Mouse (Mus musculus) small intestine, adult 2 months (tissue): ENCODE data around the gene Sf3b4.

Experiments used
- CTCF ChIP-seq: fragments of 200-500 bp; IDR thresholded peaks from 2 replicates; pipeline ENCODE4 v1.5.1; 2012; ENCODE audit warnings: low read depth, mild to moderate bottlenecking, control low read depth, inconsistent platforms, low read length, moderate library complexity, mixed read lengths; ENCODE audit not compliant: insufficient replicate concordance, insufficient read length; ENCODE audit errors: extremely low read depth
- POLR2A ChIP-seq: fragments of 200-500 bp; IDR thresholded peaks from 2 replicates; pipeline ENCODE4 v1.6.1; 2012; ENCODE audit warnings: low read depth, mild to moderate bottlenecking, control low read depth, inconsistent platforms, low read length, moderate library complexity

DNA sequence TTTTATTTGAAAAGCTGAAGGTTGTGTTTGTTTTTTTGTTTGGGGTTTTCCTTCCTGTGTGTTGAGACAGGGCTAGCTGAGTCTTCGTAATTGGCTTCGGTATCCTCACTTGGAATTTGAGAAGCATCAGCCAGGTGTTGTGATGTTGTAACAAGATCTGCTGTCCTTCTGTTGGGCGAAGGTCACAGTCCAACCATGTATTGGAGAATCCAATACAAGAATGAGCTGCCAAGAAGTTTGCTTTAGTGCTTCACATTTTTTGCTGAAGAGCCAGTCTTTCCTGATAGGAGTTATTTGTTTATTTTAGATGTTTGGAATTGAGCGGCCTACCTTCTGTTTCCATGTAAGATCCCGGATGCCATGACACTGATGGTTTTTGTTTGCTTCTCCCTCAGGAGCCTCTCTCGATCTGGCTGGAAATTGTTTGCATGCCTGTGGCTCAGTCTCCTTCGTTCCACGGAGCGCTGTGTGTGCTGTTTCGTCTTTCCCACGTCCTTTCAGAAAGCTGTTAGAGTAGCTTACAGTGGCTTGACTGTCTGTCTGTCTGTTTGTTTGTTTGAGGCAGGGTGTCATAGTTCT, 38.7 kb upstream of the Sf3b4 start:
- TF ChIP-seq POLR2A (no peak), CTCF (no peak)
